25 mouse cellular contexts compared by ENCODE assay signal in genomic region chr14:62733666-62734065, GRCm38 (mm10).
"Had no signal": no experiment of that assay in that cellular context is flagged by ENCODE, and none has a peak within 500 bp of the region (broad histone marks: within the 10 kb centered on the region; RNA-seq: fewer than 3 reads in every experiment).

No protein-coding gene starts in this region.

- ATAC-seq: hindbrain, postnatal 0 days; inflammation-experienced regulatory T-cells, adult 6 months; intestine, embryonic 15.5 days; intestine, postnatal 0 days had no signal

- H3K9me3 ChIP-seq: heart, embryonic 10.5 days; heart, embryonic 12.5 days; hindbrain, embryonic 10.5 days; hindbrain, embryonic 12.5 days; hindbrain, embryonic 15.5 days; intestine, embryonic 15.5 days; limb, embryonic 10.5 days; limb, embryonic 12.5 days; liver, embryonic 13.5 days; liver, embryonic 15.5 days had no signal

- H3K9ac ChIP-seq: heart, embryonic 12.5 days; hindbrain, embryonic 12.5 days; hindbrain, embryonic 15.5 days; intestine, embryonic 15.5 days; limb, embryonic 12.5 days; liver, embryonic 13.5 days; liver, embryonic 15.5 days had no signal

- H3K4me1 ChIP-seq: heart, embryonic 10.5 days; heart, embryonic 12.5 days; hindbrain, embryonic 10.5 days; hindbrain, embryonic 12.5 days; hindbrain, embryonic 15.5 days; intestine, embryonic 15.5 days; limb, embryonic 10.5 days; limb, embryonic 12.5 days; liver, embryonic 15.5 days had no signal

- DNase-seq: gastrocnemius, postnatal 14 days; gastrocnemius, postnatal 36 days; heart, adult 18-20 months; heart, postnatal 10 days; heart, postnatal 4 days; kidney, adult 18-20 months; kidney, adult 8-10 months; kidney, postnatal 10 days; kidney, postnatal 25 days; liver; liver, embryonic 13.5 days had no signal

- H3K27me3 ChIP-seq: heart, embryonic 12.5 days; hindbrain, embryonic 12.5 days; hindbrain, embryonic 15.5 days; intestine, embryonic 15.5 days; limb, embryonic 12.5 days; liver, embryonic 13.5 days; liver, embryonic 15.5 days had no signal

- H3K4me2 ChIP-seq: heart, embryonic 12.5 days; hindbrain, embryonic 12.5 days; hindbrain, embryonic 15.5 days; intestine, embryonic 15.5 days; limb, embryonic 12.5 days; liver, embryonic 11.5 days; liver, embryonic 13.5 days; liver, embryonic 15.5 days had no signal

- H3K4me3 ChIP-seq: heart, embryonic 10.5 days; heart, embryonic 12.5 days; hindbrain, embryonic 10.5 days; hindbrain, embryonic 12.5 days; hindbrain, embryonic 15.5 days; intestine, embryonic 15.5 days; left cerebral cortex, adult 2 months; limb, embryonic 10.5 days; limb, embryonic 12.5 days; liver, embryonic 13.5 days; liver, embryonic 15.5 days had no signal

- H3K27ac ChIP-seq: heart, embryonic 10.5 days; hindbrain, embryonic 10.5 days; hindbrain, embryonic 12.5 days; hindbrain, embryonic 15.5 days; hindbrain, postnatal 0 days; intestine, embryonic 15.5 days; left cerebral cortex, adult 2 months; limb, embryonic 10.5 days; limb, embryonic 12.5 days; liver, embryonic 13.5 days; liver, embryonic 15.5 days had no signal
